Mouse (Mus musculus): ENCODE results near the gene Fgf8. TPM values are rescaled to one million over a fixed set of nuclear protein-coding genes. Genes with fewer than 3 reads are reported as not detected.

The Fgf8 gene
- polyA plus RNA-seq, 1 experiment from 2014 or later, result 0.18 TPM

DNA sequence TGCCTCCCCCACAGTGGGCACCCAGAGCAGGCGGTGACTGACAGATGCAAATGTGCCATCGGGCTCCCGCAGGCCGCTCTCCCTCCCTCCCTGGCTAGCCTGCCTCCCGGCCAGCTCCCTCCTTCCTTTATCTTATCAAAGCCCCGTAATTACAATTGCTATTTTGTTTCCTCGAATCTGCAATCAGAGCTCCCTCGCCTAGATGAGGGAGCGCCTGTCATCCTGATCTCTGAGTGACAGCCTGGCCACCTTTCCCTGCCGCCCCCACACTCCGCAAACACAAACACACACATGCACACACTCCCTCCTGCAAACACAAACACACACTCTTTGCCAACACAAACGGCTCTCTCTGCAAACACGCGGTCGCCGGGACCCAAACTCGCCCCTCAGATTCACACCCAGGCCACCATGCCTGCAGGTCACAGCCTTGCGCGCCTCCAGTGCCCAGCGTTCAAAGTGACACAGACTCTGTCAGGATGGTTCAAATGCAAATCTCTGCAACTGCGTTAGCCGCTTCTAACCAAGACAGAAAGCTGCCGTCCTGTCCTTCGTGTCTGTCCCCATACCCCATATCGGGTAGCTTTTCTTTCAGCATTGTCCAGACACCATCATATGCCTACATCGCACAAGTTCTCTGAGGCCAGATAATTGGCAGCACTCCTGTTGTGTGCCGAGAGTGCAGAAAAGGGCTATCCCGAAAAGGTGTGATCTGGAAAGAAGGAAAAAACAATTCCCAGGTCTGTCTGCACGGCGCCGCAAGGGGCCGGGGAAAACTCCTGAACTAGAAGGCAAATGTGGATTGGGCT lies 2.8 kb upstream of the Fgf8 start:
- Histone ChIP-seq H3K27ac (replicated peaks; ENCODE audit: low read depth, low read length) (no peak overlapping the region), H3K4me2 (ENCODE audit: low read length) (no peak overlapping the region), H3K9me3 (ENCODE audit: control insufficient read depth, low read length) (no peaks in the 10 kb centered on the region), H3K4me3 (replicated peaks; ENCODE audit: low read depth, low read length) (no peak overlapping the region), H3K36me3 (ENCODE audit: control insufficient read depth, insufficient read depth, low read length) (no peaks in the 10 kb centered on the region), H3K9ac (replicated peaks; ENCODE audit: low read length) (no peak overlapping the region), H3K4me1 (ENCODE audit: control insufficient read depth, insufficient read depth, low read length) (peaks cover 23% of the 10 kb centered on the region), H3K27me3 (ENCODE audit: control insufficient read depth, insufficient read depth, low read length) (peaks cover 61% of the 10 kb centered on the region)
- WGBS, result 2% methylated on average over 32 of the region's 32 CpGs
- no peak for ATAC-seq (ENCODE audit: low FRiP score, low TSS enrichment)
- no peak for DNase-seq

DNA sequence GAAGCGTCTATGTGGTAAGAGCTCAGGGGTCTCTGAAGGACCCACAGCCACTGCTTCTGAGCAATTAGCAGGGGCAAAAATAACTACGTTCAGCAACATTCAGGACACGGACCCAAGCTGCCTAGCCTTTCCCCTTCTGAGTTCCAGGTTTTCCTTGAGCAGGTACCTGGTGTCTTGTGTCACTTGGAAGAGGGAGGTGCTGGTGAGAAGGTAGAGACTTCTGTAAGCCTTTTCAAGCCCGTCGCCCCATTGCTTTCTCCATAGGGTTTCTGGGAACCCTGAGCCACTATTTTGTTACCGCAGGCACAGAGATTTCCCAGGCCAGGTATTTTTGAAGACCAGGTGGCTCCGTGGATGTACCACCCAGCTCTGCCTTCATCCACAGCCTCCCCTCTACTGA lies 904 bp upstream of the Fgf8 start:
- no peak overlapping the region for H3K4me3 ChIP-seq (replicated peaks; ENCODE audit: low read depth, low read length)
- no peak for ATAC-seq (ENCODE audit: low FRiP score, low TSS enrichment)
- peaks cover 78% of the 10 kb centered on the region for H3K27me3 ChIP-seq (ENCODE audit: control insufficient read depth, insufficient read depth, low read length)
- DNase-seq, result no peak
- no peaks in the 10 kb centered on the region for H3K9me3 ChIP-seq (ENCODE audit: control insufficient read depth, low read length)
- H3K4me2 ChIP-seq (ENCODE audit: low read length), result no peak overlapping the region
- 15% methylated on average over 7 of the region's 7 CpGs for WGBS
- no peak overlapping the region for H3K9ac ChIP-seq (replicated peaks; ENCODE audit: low read length)
- H3K27ac ChIP-seq (replicated peaks; ENCODE audit: low read depth, low read length), result no peak overlapping the region
- H3K4me1 ChIP-seq (ENCODE audit: control insufficient read depth, insufficient read depth, low read length), result peaks cover 17% of the 10 kb centered on the region
- no peaks in the 10 kb centered on the region for H3K36me3 ChIP-seq (ENCODE audit: control insufficient read depth, insufficient read depth, low read length)

DNA sequence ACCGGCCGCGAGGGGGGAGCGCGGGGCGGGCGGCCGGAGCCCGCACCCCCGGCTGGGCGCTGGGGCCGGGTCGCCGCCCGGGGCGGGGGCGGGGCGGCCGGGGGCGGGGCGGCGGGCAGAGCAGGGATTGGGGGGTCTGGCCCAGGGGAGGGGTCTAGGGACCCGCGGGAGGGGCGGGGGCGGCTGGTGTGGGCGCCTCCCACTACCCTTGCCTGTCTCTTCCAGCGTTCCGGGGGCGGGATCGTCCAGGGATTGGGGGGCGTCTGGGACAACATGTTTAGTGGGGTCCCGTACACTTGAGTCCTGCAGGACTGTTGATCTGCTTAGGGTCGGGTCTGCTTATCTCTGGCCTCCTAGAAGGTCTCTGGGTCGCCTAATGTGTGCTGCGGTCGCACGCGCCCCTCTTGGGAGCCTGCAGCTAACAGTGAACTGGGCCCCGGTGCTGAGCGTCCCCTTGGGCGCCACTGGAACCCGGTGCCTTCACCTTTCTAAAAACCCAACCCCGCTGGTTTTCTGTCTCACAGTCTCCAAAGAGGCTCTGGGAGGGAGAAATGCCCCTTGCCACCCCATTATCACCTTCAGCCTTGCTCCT lies 365 bp upstream of the Fgf8 start:
- Histone ChIP-seq H3K4me2 (ENCODE audit: low read length) (peak overlapping the region; percentile 61), H3K9ac (replicated peaks; ENCODE audit: low read length) (0 out of 2 replicates have a peak overlapping the region, but pooled peaks have one; percentile 23), H3K4me3 (replicated peaks; ENCODE audit: low read depth, low read length) (peak overlapping the region; percentile 34), H3K9me3 (ENCODE audit: control insufficient read depth, low read length) (no peaks in the 10 kb centered on the region), H3K27me3 (ENCODE audit: control insufficient read depth, insufficient read depth, low read length) (peaks cover 83% of the 10 kb centered on the region), H3K4me1 (ENCODE audit: control insufficient read depth, insufficient read depth, low read length) (peaks cover 13% of the 10 kb centered on the region; the same call in 1 of the 2 replicates), H3K36me3 (ENCODE audit: control insufficient read depth, insufficient read depth, low read length) (no peaks in the 10 kb centered on the region), H3K27ac (replicated peaks; ENCODE audit: low read depth, low read length) (no peak overlapping the region)
- DNase-seq (no peak), ATAC-seq (ENCODE audit: low FRiP score, low TSS enrichment) (no peak)
- 1% methylated on average over 22 of the region's 44 CpGs for WGBS

DNA sequence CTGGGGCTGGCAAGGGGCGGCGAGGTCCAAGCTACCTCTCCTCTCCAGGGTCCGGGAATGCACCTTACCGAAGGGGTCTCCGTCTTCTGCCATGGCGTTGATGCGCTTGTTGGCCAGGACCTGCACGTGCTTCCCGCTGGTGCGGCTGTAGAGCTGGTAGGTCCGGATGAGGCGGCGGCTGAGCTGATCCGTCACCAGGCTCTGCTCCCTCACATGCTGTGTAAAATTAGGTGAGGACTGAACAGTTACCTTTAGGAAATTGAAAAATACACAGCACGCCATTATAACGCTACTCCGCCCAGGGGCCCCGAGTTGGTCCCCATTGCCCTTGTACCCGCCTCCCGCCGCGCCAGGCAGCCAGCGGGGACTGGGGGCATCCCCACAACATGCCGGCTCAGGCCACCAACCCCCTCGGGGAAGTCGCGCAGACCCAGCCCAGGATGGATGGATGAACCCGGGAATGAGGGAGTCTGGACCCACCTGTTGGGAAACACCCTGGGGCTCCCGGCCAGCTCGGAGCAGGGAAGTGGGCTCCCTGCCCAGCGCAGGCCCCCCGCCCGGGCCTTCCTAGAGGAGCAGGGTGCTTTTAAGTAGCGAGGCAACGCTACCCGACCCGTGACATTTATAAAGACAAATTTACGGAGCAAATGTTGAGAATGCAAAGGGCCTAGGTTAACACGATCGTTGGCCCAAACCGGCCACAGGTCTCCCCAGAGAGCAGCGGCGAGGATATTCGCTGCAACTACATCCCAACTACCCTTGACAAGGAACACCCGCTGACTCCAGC lies 1.1 kb downstream of the Fgf8 start:
- Histone ChIP-seq H3K27ac (replicated peaks; ENCODE audit: low read depth, low read length) (no peak overlapping the region), H3K4me1 (ENCODE audit: control insufficient read depth, insufficient read depth, low read length) (peaks cover 26% of the 10 kb centered on the region), H3K36me3 (ENCODE audit: control insufficient read depth, insufficient read depth, low read length) (no peaks in the 10 kb centered on the region), H3K27me3 (ENCODE audit: control insufficient read depth, insufficient read depth, low read length) (peaks cover 93% of the 10 kb centered on the region), H3K9ac (replicated peaks; ENCODE audit: low read length) (no peak overlapping the region), H3K9me3 (ENCODE audit: control insufficient read depth, low read length) (no peaks in the 10 kb centered on the region), H3K4me3 (replicated peaks; ENCODE audit: low read depth, low read length) (peak overlapping the region; percentile 34; the same call in 1 of the 2 replicates), H3K4me2 (ENCODE audit: low read length) (peak overlapping the region; percentile 61; the same call in 1 of the 2 replicates)
- WGBS, result under 1% methylated on average over 45 of the region's 45 CpGs
- no peak for DNase-seq
- ATAC-seq (ENCODE audit: low FRiP score, low TSS enrichment), result no peak

GRCm38 (mm10) chr19:45740817-45741216 lies 1.9 kb downstream of the Fgf8 start:
- no peak overlapping the region for H3K4me2 ChIP-seq (ENCODE audit: low read length)
- H3K4me3 ChIP-seq (replicated peaks; ENCODE audit: low read depth, low read length), result no peak overlapping the region
- H3K27ac ChIP-seq (replicated peaks; ENCODE audit: low read depth, low read length), result no peak overlapping the region
- peaks cover 93% of the 10 kb centered on the region for H3K27me3 ChIP-seq (ENCODE audit: control insufficient read depth, insufficient read depth, low read length)
- ATAC-seq (ENCODE audit: low FRiP score, low TSS enrichment) (no peak), DNase-seq (no peak)
- no peaks in the 10 kb centered on the region for H3K36me3 ChIP-seq (ENCODE audit: control insufficient read depth, insufficient read depth, low read length)
- no peak overlapping the region for H3K9ac ChIP-seq (replicated peaks; ENCODE audit: low read length)
- peaks cover 27% of the 10 kb centered on the region for H3K4me1 ChIP-seq (ENCODE audit: control insufficient read depth, insufficient read depth, low read length)
- H3K9me3 ChIP-seq (ENCODE audit: control insufficient read depth, low read length), result no peaks in the 10 kb centered on the region
- 4% methylated on average over 7 of the region's 7 CpGs for WGBS

GRCm38 (mm10) chr19:45740233-45740632 lies 2.5 kb downstream of the Fgf8 start:
- no peak overlapping the region for H3K4me3 ChIP-seq (replicated peaks; ENCODE audit: low read depth, low read length)
- no peaks in the 10 kb centered on the region for H3K9me3 ChIP-seq (ENCODE audit: control insufficient read depth, low read length)
- H3K9ac ChIP-seq (replicated peaks; ENCODE audit: low read length), result no peak overlapping the region
- H3K4me2 ChIP-seq (ENCODE audit: low read length), result no peak overlapping the region
- DNase-seq, result no peak
- peaks cover 27% of the 10 kb centered on the region for H3K4me1 ChIP-seq (ENCODE audit: control insufficient read depth, insufficient read depth, low read length)
- 2% methylated on average over 13 of the region's 13 CpGs for WGBS
- H3K27me3 ChIP-seq (ENCODE audit: control insufficient read depth, insufficient read depth, low read length), result peaks cover 93% of the 10 kb centered on the region
- no peak overlapping the region for H3K27ac ChIP-seq (replicated peaks; ENCODE audit: low read depth, low read length)
- no peaks in the 10 kb centered on the region for H3K36me3 ChIP-seq (ENCODE audit: control insufficient read depth, insufficient read depth, low read length)
- ATAC-seq (ENCODE audit: low FRiP score, low TSS enrichment), result no peak

DNA sequence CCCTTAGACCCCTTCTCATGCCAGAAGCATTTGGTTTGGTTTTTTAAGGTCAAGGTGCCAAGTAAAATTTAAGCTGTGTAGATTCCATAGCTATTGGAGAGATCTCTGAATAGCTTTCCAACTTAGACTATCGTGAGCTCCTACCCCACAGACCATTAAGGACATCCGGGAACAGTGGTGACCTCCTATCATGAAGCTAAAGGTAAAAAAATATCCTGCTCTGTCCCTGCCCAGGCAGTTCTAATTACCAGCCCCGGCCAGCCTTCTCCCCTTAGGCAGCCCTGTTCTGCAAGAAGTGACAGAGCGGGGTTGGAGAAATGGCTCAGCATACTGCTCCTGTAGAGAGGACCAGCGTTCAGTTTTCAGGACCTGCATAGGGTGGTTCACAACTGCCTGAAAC lies 4.2 kb downstream of the Fgf8 start:
- no peak overlapping the region for H3K4me2 ChIP-seq (ENCODE audit: low read length)
- no peaks in the 10 kb centered on the region for H3K9me3 ChIP-seq (ENCODE audit: control insufficient read depth, low read length)
- no peak overlapping the region for H3K4me3 ChIP-seq (replicated peaks; ENCODE audit: low read depth, low read length)
- 39% methylated on average over 5 of the region's 5 CpGs for WGBS
- H3K4me1 ChIP-seq (ENCODE audit: control insufficient read depth, insufficient read depth, low read length), result peaks cover 27% of the 10 kb centered on the region
- no peaks in the 10 kb centered on the region for H3K36me3 ChIP-seq (ENCODE audit: control insufficient read depth, insufficient read depth, low read length)
- H3K9ac ChIP-seq (replicated peaks; ENCODE audit: low read length), result no peak overlapping the region
- no peak overlapping the region for H3K27ac ChIP-seq (replicated peaks; ENCODE audit: low read depth, low read length)
- peaks cover 94% of the 10 kb centered on the region for H3K27me3 ChIP-seq (ENCODE audit: control insufficient read depth, insufficient read depth, low read length)
- ATAC-seq (ENCODE audit: low FRiP score, low TSS enrichment) (no peak), DNase-seq (no peak)

GRCm38 (mm10) chr19:45737846-45738484 lies 4.8 kb downstream of the Fgf8 start:
- no peak for ATAC-seq (ENCODE audit: low FRiP score, low TSS enrichment)
- no peak for DNase-seq
- Histone ChIP-seq H3K27ac (replicated peaks; ENCODE audit: low read depth, low read length) (no peak overlapping the region), H3K27me3 (ENCODE audit: control insufficient read depth, insufficient read depth, low read length) (peaks cover 95% of the 10 kb centered on the region), H3K4me3 (replicated peaks; ENCODE audit: low read depth, low read length) (no peak overlapping the region), H3K4me1 (ENCODE audit: control insufficient read depth, insufficient read depth, low read length) (peaks cover 26% of the 10 kb centered on the region), H3K4me2 (ENCODE audit: low read length) (no peak overlapping the region), H3K36me3 (ENCODE audit: control insufficient read depth, insufficient read depth, low read length) (no peaks in the 10 kb centered on the region), H3K9ac (replicated peaks; ENCODE audit: low read length) (no peak overlapping the region), H3K9me3 (ENCODE audit: control insufficient read depth, low read length) (no peaks in the 10 kb centered on the region)
- 34% methylated on average over 10 of the region's 10 CpGs for WGBS
